Mouse (Mus musculus) hindbrain, embryonic 14.5 days (tissue): ENCODE data around the gene Nek9. TPM values are rescaled to one million over a fixed set of nuclear protein-coding genes. Genes with fewer than 3 reads are reported as not detected.
"Not testable (repeated sequence)": the region's sequence is repeated elsewhere in the genome, so short reads cannot be mapped to it uniquely, and the experiment has no call there.

Experiments
- ATAC-seq: fragments of 200-750 bp; cut with Nextera tagmentation; 2 replicates; pipeline ENCODE4 v1.8.0; 2017; ENCODE audit warnings: moderate number of reproducible peaks, mild to moderate bottlenecking, moderate TSS enrichment, moderate library complexity; ENCODE audit not compliant: low FRiP score
- DNase-seq: peaks from one replicate; pipeline ENCODE4 v3.0.0-alpha.2; 2015; ENCODE audit warnings: low spot score
- H3K27ac ChIP-seq: fragments of 300-500 bp; sonication (generic); 2 replicates; pipeline ENCODE4 v1.5.1; 2014; ENCODE audit warnings: mild to moderate bottlenecking, moderate library complexity
- H3K27me3 ChIP-seq: fragments of 300-500 bp; sonication (generic); 2 replicates; pipeline ENCODE4 v1.6.1; 2014; ENCODE audit warnings: mild to moderate bottlenecking, low read length, mixed read lengths; ENCODE audit not compliant: control insufficient read depth, insufficient read depth
- H3K36me3 ChIP-seq: fragments of 300-500 bp; sonication (generic); replicated peaks from 2 replicates; pipeline ENCODE4 v1.6.1; 2014; ENCODE audit not compliant: control insufficient read depth, insufficient read depth
- H3K4me1 ChIP-seq: fragments of 300-500 bp; sonication (generic); replicated peaks from 2 replicates; pipeline ENCODE4 v1.6.1; 2014; ENCODE audit warnings: antibody characterized with exemption, low read length, mixed read lengths; ENCODE audit not compliant: control insufficient read depth, insufficient read depth
- H3K4me2 ChIP-seq: fragments of 300-500 bp; sonication (generic); replicated peaks from 2 replicates; pipeline ENCODE4 v1.6.1; 2014; ENCODE audit warnings: mild to moderate bottlenecking, moderate library complexity
- H3K4me3 ChIP-seq: fragments of 300-500 bp; sonication (generic); replicated peaks from 2 replicates; pipeline ENCODE4 v1.5.1; 2014; ENCODE audit warnings: mild to moderate bottlenecking, low read length
- H3K9ac ChIP-seq: fragments of 300-500 bp; sonication (generic); 2 replicates; pipeline ENCODE4 v1.6.1; 2014
- H3K9me3 ChIP-seq: fragments of 300-500 bp; sonication (generic); 2 replicates; pipeline ENCODE4 v1.6.1; 2016; ENCODE audit warnings: low read length; ENCODE audit not compliant: control insufficient read depth
- WGBS: fragments of 180-500 bp; shearing (Covaris S2); extraction: QIAGEN DNeasy Blood & Tissue Kit; methylation state at CpG from one replicate; pipeline ENCODE4 v1.1.7; 2014; 5-methylcytosine and 5-hydroxymethylcytosine counted together
- polyA plus RNA-seq: library from polyadenylated mRNA; unstranded; fragments of >200 nt; fragmentation: Nextera tagmentation; extraction: Ambion mirVana; gene quantifications from 2 replicates; pipeline ENCODE4 v1.2.1, GENCODE M21; 2014

Nek9 gene
- polyA plus RNA-seq, 1 experiment from 2014 or later = 10.0 TPM

DNA sequence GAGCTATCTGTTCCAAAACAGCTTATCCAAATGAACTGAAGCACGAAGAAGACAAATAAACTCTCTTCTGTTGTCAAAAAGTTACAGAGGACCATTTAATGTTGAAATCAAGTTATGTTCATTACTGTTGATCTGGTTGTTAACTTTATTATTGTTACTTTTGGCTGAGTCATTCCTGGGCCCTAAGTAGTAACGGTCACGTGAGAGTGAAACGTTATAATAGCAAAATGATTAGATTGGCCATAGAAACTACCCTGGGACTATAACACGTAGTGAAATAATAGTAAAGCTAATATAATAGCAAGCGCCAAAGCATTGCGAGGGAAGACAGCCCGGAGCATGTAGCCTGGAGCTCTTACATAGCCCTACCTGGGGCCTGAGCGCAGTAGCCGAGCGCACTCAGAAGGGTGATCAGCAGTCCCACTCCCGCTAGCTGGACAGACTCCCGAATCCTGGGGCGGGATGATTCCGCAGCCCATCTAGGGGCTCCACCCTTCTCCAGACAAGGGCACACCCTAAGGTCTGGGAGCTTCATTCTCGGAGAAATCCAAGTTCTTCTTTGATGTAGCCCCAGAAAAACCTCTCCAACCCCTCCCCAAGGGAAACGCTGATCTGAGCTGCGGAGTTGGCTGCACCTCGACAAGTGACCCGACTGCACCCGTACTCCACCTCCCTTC lies 51.2 kb downstream of the Nek9 start, which contains the start of gene Acyp1:
TSS of gene Acyp1 (minus strand) at position 630 of the 677 bp plus-strand sequence.
- ATAC-seq = peak; percentile 40; the same call in 1 of the 2 replicates
- DNase-seq = no peak
- Histone ChIP-seq H3K4me1 (peaks cover 5% of the 10 kb centered on the region), H3K36me3 (no peaks in the 10 kb centered on the region), H3K4me3 (peak within 1 kb of the TSS; percentile 44), H3K27me3 (no peaks in the 10 kb centered on the region), H3K9ac (peak within 1 kb of the TSS; percentile 56), H3K27ac (no peak within 1 kb of the TSS), H3K9me3 (no peaks in the 10 kb centered on the region), H3K4me2 (peak within 1 kb of the TSS; percentile 87)
- WGBS = 9% methylated on average over 21 of the region's 21 CpGs

DNA sequence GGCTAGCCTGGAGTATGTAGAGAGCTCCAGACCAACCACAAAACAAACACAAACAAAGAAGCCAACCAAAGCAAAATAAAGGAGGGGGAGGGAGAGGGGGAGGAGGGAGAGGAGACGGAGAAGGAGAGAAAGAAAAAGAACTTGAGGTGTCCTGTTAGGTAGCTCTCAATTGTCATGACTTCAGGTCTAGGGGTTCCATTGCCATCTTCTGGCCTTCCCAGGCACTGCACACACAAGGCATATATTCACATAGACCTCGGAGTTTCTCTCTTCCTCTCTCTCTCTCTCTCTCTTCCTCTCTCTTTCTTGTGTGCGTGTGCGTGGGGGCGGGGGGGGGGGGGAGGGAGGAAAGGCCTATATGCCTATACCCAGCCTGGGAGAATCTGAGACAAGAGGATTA lies 52.2 kb downstream of the Nek9 start:
- Histone ChIP-seq H3K27ac (no peak overlapping the region), H3K36me3 (no peaks in the 10 kb centered on the region), H3K9ac (no peak overlapping the region), H3K4me2 (no peak overlapping the region), H3K4me3 (no peak overlapping the region), H3K27me3 (no peaks in the 10 kb centered on the region), H3K4me1 (peaks cover 5% of the 10 kb centered on the region), H3K9me3 (no peaks in the 10 kb centered on the region)
- ATAC-seq = no peak
- DNase-seq = no peak
- WGBS = 34% methylated on average over 2 of the region's 5 CpGs

GRCm38 (mm10) chr12:85284996-85285395 lies 54.2 kb downstream of the Nek9 start:
- Histone ChIP-seq H3K4me2 (no peak overlapping the region), H3K9ac (no peak overlapping the region), H3K27me3 (no peaks in the 10 kb centered on the region), H3K36me3 (no peaks in the 10 kb centered on the region), H3K4me3 (no peak overlapping the region), H3K9me3 (no peaks in the 10 kb centered on the region), H3K27ac (no peak overlapping the region), H3K4me1 (peaks cover 5% of the 10 kb centered on the region)
- whole genome bisulfite sequencing = 92% methylated on average over 4 of the region's 4 CpGs
- ATAC-seq = no peak
- DNase-seq = no peak

GRCm38 (mm10) chr12:85284331-85284730 lies 54.8 kb downstream of the Nek9 start:
- peaks cover 10% of the 10 kb centered on the region for H3K4me1 ChIP-seq
- no peak overlapping the region for H3K27ac ChIP-seq
- no peak for DNase-seq
- WGBS = 74% methylated on average over 8 of the region's 8 CpGs
- H3K36me3 ChIP-seq = no peaks in the 10 kb centered on the region
- no peaks in the 10 kb centered on the region for H3K9me3 ChIP-seq
- H3K27me3 ChIP-seq = no peaks in the 10 kb centered on the region
- H3K9ac ChIP-seq = no peak overlapping the region
- no peak overlapping the region for H3K4me2 ChIP-seq
- no peak overlapping the region for H3K4me3 ChIP-seq
- no peak for ATAC-seq

GRCm38 (mm10) chr12:85281756-85282155 lies 57.4 kb downstream of the Nek9 start:
- not testable (repeated sequence) for H3K27ac ChIP-seq, H3K9me3 ChIP-seq, H3K4me3 ChIP-seq, H3K4me2 ChIP-seq, H3K27me3 ChIP-seq, ATAC-seq, H3K9ac ChIP-seq, H3K4me1 ChIP-seq, DNase-seq, H3K36me3 ChIP-seq
- 81% methylated on average over 1 of the region's 4 CpGs for WGBS

- Histone ChIP-seq H3K4me2 (peak overlapping the region; percentile 96), H3K9me3 (no peaks in the 10 kb centered on the region), H3K27me3 (no peaks in the 10 kb centered on the region), H3K4me1 (peaks cover 7% of the 10 kb centered on the region; the same call in 1 of the 2 replicates), H3K27ac (no peak overlapping the region), H3K9ac (no peak overlapping the region), H3K4me3 (peak overlapping the region; percentile 87), H3K36me3 (no peaks in the 10 kb centered on the region)
- ATAC-seq (no peak), DNase-seq (peak; percentile 37)
- WGBS = 53% methylated on average over 12 of the region's 12 CpGs
These were observed 58.1 kb downstream of the Nek9 start for GRCm38 (mm10) chr12:85280845-85281651.

DNA sequence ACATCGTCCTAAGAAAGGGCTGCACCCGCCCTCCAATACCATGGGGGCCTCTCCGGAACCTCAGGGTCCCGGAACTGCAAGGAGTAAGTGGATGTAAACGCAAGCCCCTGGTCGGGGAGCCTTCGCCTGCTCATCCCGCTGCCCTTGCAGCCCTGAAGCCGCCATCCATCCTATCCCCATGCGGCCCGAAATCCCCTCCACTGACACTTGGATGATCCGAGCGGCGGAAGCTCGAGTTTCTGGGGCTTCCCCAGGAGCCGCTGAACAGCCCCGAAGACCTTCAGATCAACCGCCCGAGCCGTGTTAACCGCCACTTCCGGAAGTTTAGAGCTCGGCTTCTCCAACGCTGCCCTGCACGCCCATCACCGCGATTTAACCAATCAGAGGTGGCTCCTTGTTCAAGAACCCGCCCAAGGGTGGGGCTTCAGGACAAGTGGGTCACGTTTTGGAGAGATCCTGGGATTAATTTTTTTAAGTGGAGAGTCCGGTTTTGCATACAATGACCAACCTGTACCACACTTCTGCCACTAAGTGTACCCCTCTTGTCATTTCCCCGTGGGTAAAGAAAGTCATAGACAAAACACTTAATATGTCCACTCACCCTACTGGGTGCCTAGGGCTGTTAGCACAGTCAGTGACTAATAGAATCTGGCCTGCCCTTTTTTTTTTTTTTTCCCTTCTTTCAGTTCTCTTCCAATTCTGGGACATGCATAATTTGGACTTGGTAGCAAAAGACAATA lies 58.9 kb downstream of the Nek9 start:
- Histone ChIP-seq H3K4me3 (peak overlapping the region; percentile 87), H3K9me3 (no peaks in the 10 kb centered on the region), H3K4me1 (peaks cover 7% of the 10 kb centered on the region; the same call in 1 of the 2 replicates), H3K9ac (peak overlapping the region; percentile 89), H3K27me3 (no peaks in the 10 kb centered on the region), H3K4me2 (peak overlapping the region; percentile 96), H3K36me3 (no peaks in the 10 kb centered on the region), H3K27ac (peak overlapping the region; percentile 80)
- ATAC-seq (peak; percentile 98), DNase-seq (peak; percentile 97)
- WGBS = under 1% methylated on average over 31 of the region's 31 CpGs

DNA sequence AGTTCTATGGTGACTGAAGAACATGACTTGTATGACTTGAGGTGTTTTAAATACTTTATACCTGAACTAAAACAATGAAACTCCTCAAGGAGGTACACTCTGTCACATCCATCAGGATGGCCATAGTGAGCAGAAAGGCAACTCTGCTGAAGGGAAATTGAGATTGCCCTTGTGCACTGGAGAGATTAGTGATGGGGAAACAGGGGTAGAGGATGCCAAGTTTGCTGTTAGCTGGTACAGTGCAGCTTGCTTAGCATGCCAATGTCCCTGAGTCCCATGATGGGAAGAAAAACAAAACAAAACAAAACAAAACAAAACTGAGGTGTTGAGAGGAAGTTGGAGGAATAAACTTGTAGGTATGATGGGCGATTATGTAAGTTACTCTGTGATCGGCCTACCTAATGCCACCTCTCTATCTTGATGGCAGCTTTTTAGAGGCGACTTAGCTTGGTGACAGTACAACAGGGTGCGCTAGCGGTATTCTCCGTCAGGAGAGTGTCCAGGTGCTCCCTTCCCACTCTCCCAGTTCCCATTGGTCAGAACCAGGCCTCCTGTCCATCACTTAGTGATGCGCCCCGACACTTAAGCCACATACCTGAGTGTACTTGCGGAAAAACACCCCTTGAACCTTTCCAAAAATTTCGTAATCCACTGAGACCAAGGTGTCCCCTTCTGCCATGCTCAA lies 59.6 kb downstream of the Nek9 start:
- Histone ChIP-seq H3K27me3 (no peaks in the 10 kb centered on the region), H3K4me2 (peak overlapping the region; percentile 96), H3K9me3 (no peaks in the 10 kb centered on the region), H3K4me1 (peaks cover 7% of the 10 kb centered on the region; the same call in 1 of the 2 replicates), H3K36me3 (no peaks in the 10 kb centered on the region), H3K4me3 (peak overlapping the region; percentile 87), H3K9ac (peak overlapping the region; percentile 89), H3K27ac (peak overlapping the region; percentile 80)
- 6% methylated on average over 10 of the region's 10 CpGs for whole genome bisulfite sequencing
- DNase-seq = no peak
- ATAC-seq = peak; percentile 47; the same call in 1 of the 2 replicates
